Mouse (Mus musculus) 3134 (cell line): ENCODE results near the gene Zan.

Experiments
- DNase-seq: peaks from one replicate; pipeline ENCODE4 v3.0.0-alpha.2; 2011; ENCODE audit warnings: low spot score; ENCODE audit not compliant: insufficient read length; ENCODE audit errors: extremely low read depth

Gene Zan

GRCm38 (mm10) chr5:137334317-137334716 is 142.5 kb downstream of the Zan start:
- no peak for DNase-seq

DNA sequence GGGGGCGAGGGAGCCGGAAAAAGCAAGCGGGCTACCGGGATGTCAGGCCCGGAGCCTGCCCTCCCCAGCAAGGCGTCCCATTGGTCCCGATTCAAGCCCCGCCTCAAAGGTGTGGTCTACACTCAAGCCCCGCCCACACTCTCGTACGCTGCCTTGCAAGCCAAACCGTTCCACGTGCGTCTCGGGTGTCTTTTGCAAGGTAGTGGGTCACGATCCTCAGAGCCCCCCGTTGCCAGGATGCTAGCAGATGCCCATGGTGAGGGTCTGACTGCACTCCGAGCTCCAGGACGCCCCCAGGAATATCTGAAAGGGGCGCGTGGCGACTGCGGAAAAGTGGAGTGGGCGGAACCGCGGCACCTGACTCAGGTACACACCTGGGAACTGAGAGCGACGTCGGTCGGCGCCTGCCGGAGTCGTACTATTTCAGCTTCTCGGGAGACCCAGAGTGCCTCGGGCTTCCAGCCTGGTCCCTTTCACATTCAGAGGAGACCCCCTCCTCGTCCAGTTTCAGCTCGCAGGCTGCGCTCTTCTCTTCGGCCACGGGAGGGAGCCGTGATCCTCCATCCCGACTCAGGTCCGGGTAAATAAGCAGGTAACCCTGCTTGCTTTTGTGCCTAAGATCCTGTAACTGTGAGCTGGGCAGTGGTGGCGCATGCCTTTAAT is 143.2 kb downstream of the Zan start, which contains the start of gene Slc12a9:
Gene Slc12a9 (minus strand): TSS at position 86 of the 663 bp plus-strand sequence.
- peak; percentile 93 for DNase-seq

DNA sequence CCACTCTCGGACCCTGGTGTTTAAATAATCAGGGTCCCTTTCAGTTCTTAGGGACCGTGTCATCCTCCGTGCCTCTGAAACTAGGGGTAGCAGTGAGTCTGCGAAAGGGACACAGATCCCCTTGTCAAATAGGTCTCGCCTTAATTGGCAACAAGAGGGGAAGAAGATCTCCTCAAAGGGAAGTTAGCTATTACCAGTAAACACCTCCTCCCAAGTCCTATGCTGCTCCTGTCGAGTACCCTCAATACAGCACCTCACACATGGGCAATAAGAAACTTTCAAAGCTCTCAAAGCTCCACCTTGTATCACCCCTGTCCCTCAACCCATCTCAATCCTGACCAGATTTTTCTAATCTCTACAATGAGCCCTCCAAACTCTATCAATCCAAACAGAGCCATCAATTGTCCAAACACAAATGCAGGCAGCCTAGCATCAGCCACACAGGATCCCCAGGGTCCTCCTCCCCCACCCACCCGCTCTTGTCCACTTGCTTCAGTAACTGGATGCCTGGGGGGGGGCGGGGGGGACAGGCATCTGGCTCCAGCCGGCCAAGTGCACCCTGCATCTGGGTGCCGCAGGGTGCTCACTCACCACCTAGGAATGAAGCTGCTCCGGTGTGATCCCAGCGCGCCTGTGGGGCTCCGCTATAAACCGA is 143.9 kb downstream of the Zan start:
- no peak for DNase-seq

- DNase-seq = no peak
These were observed 146.0 kb downstream of the Zan start for GRCm38 (mm10) chr5:137330910-137331309.
